9 mouse cellular contexts compared by ENCODE assay signal in genomic region chr9:76138378-76139109, GRCm38 (mm10).
DNase-seq lines count a peak whose midpoint lies in the region; ATAC-seq lines count a peak whose summit lies in the region.
"Had no signal": no experiment of that assay in that cellular context is flagged by ENCODE, and none has a peak within 500 bp of the region (broad histone marks: within the 10 kb centered on the region; RNA-seq: fewer than 3 reads in every experiment).

No protein-coding gene starts in this region.

- H3K9me3 ChIP-seq in hindbrain, embryonic 16.5 days (ENCODE audit: control insufficient read depth, low read length) = no peaks in the 10 kb centered on the region
- H3K9me3 ChIP-seq: liver, embryonic 13.5 days had no signal

- no peak overlapping the region for H3K4me3 ChIP-seq in hindbrain, embryonic 16.5 days (ENCODE audit: low read length)
- H3K4me3 ChIP-seq: liver, embryonic 13.5 days had no signal

- peak; percentile 16 to 21 for DNase-seq in cerebellum, postnatal 14 days
- no peak for DNase-seq in cerebellum, adult 11-12 months
- peak; percentile 17 for DNase-seq in left cerebral cortex, postnatal 4 days
- no peak for DNase-seq in left cerebral cortex, adult 9 months (ENCODE audit: low spot score in 2 of 2)
- peak; percentile 75 for DNase-seq in 3T3-L1 (ENCODE audit: low read depth, low spot score)
- no peak for DNase-seq in spleen, postnatal 14 days (ENCODE audit: low spot score in 2 of 2)
- DNase-seq: liver, embryonic 13.5 days had no signal

- no peak overlapping the region for H3K9ac ChIP-seq in hindbrain, embryonic 16.5 days (ENCODE audit: low read depth, low read length)
- H3K9ac ChIP-seq: liver, embryonic 13.5 days had no signal

- no peaks in the 10 kb centered on the region for H3K27me3 ChIP-seq in hindbrain, embryonic 16.5 days (replicated peaks; ENCODE audit: control insufficient read depth, insufficient read depth, low read length)
- H3K27me3 ChIP-seq: liver, embryonic 13.5 days had no signal

- H3K27ac ChIP-seq in hindbrain, embryonic 16.5 days (ENCODE audit: low read depth, low read length) = no peak overlapping the region
- H3K27ac ChIP-seq: liver, embryonic 13.5 days had no signal

- ATAC-seq in hindbrain, embryonic 16.5 days = peak; percentile 37; the same call in 1 of the 2 replicates
- no peak for ATAC-seq in granulocyte monocyte progenitor cell, adult 5-6 weeks (replicated peaks; ENCODE audit: poor library complexity, severe bottlenecking)

- 0 out of 2 replicates have a peak, but pooled peaks cover 2% of the 10 kb centered on the region for H3K36me3 ChIP-seq in hindbrain, embryonic 16.5 days (ENCODE audit: control insufficient read depth, insufficient read depth, low read length)
- H3K36me3 ChIP-seq: liver, embryonic 13.5 days had no signal

- intact Hi-C loops in left cerebral cortex, postnatal 4 days (cut with DNase I) = no loop called here

- no peaks in the 10 kb centered on the region for H3K4me1 ChIP-seq in hindbrain, embryonic 16.5 days (ENCODE audit: control insufficient read depth, insufficient read depth, low read depth, low read length)
- H3K4me1 ChIP-seq: liver, embryonic 13.5 days had no signal

- H3K4me2 ChIP-seq in hindbrain, embryonic 16.5 days (ENCODE audit: low read length) = no peak overlapping the region
- H3K4me2 ChIP-seq: liver, embryonic 13.5 days had no signal

- WGBS in hindbrain, embryonic 16.5 days = 55% methylated on average over 3 of the region's 3 CpGs

Comparison
In these comparisons a context has a peak if more than half of its experiments do, and no peak if none do; other contexts are left out.
1. DNase-seq: peak in cerebellum, postnatal 14 days (2 of 2), left cerebral cortex, postnatal 4 days (single experiment) and 3T3-L1 (single experiment); none in cerebellum, adult 11-12 months (single experiment), left cerebral cortex, adult 9 months (0 of 2) and spleen, postnatal 14 days (0 of 2).